Mouse (Mus musculus) heart, postnatal 10 days (tissue): ENCODE measurements around the gene Mink1. TPM values are rescaled to one million over a fixed set of nuclear protein-coding genes. Genes with fewer than 3 reads are reported as not detected.

Source experiments
- DNase-seq, 2 experiments: peaks; one replicate each; pipeline ENCODE4 v3.0.0; 2021
- intact Hi-C: fragments of 180-260 bp; cut with DNase I; formaldehyde crosslinking; loops from one replicate; pipeline ENCODE4 v1.15.1; 2025
- total RNA-seq, 2 experiments: library from RNA; stranded (reverse); gene quantifications; 2 replicates each; pipeline ENCODE4 v1.2.3; 2021

Gene Mink1
- total RNA-seq, 2 experiments from 2014 or later, result 40.4 to 43.3 TPM

GRCm38 (mm10) chr11:70585457-70585856 is 22.8 kb downstream of the Mink1 start:
- intact Hi-C loops, result no loop called here
- DNase-seq, result peak; percentile 70 to 71

DNA sequence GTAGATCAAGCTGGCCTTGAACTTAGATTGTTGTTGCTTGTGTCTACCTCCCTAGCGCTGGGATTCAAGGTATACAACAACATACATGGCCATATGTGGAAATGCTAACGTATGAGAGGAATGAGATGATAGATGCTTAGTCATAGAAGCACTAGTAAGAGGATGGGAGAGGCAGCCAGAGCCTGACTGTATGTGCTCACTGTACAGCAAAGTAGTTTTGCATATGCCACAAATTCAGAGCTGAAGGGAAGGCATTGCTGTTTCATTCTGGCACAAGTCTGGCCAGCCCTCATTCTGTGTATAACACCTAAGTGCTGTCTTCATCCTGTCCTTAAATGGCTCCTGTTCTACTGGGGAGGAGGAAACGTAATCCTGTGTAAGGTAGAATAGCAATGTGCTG is 23.6 kb downstream of the Mink1 start:
- no peak for DNase-seq
- intact Hi-C loops, result no loop called here

DNA sequence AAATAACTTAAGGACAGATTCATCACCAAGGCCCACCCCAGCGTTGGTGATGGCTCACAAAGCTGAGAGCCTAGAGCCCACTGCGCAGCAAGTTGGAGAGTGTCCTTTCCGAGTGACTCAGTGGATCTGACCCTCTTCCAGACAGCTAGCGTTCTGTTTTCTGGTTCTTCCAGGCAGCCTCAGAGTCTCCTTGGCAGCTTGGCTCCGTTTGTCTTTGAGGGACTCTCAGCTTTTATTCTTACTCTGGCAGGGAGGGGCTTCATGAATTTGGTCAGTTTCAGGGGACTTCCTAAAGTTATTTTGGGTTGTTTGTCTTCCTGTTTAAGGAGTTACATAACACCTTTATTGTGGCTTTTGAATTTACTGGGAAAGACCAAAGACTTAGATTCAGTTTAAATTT is 24.3 kb downstream of the Mink1 start:
- intact Hi-C loops, result no loop called here
- no peak for DNase-seq

GRCm38 (mm10) chr11:70591733-70592132 is 29.1 kb downstream of the Mink1 start:
- intact Hi-C loops, result no loop called here
- no peak for DNase-seq

- intact Hi-C loops, result no loop called here
- DNase-seq, result peak; percentile 32 to 44
Observed at GRCm38 (mm10) chr11:70594253-70594989, 31.7 kb downstream of the Mink1 start.

DNA sequence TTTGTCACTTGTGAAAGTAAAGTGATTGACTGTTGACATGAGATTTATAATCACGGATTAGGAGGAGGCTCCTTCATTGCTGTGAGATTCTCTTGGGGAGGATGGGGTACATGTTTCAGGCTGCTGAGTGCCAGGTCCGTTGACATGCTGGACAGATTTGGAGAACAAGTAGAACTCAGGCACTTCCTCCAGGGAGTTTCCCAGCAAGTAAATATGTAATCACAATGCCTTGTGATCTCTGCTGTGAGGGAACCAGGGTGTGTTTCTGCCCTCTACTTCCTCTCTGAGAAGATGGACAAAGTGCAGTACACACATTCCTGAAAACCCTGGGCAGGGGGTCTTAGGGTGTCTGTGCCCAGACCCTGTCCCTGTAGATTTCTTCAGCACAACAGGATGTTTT is 33.0 kb downstream of the Mink1 start:
- intact Hi-C loops, result loop anchor here (2.0 kb wide), 1 partner anchor 13 kb away; no protein-coding TSS in a partner anchor

DNA sequence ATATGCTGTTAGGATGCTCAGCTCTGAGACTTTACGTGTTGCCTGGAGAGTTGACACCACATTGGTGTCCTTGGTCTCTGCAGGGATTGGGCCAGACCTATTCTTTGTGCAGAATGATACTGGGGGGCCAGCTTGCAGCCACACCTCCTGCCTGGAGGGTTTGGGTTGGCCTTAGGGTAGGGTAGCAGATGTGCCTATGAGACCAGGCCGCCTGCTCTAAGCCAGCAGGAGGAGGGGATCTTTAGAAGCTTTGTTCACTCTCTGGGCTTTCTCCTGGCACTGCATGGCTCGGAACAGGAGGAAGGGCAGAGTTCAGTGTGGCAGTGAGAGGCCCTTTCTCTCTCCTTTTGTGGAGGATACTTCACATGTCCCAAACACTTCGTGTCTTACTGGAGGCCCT is 33.4 kb downstream of the Mink1 start:
- intact Hi-C loops, result loop anchor here (2.0 kb wide), 1 partner anchor 13 kb away; no protein-coding TSS in a partner anchor

More for the DNA sequence above, 33.0 kb downstream of the Mink1 start:
- no peak for DNase-seq

GRCm38 (mm10) chr11:70597301-70597700 is 34.6 kb downstream of the Mink1 start:
- no peak for DNase-seq
- intact Hi-C loops, result loop anchor here (2.0 kb wide), 1 partner anchor 14 kb away; no protein-coding TSS in a partner anchor

More for the DNA sequence above, 33.4 kb downstream of the Mink1 start:
- no peak for DNase-seq

DNA sequence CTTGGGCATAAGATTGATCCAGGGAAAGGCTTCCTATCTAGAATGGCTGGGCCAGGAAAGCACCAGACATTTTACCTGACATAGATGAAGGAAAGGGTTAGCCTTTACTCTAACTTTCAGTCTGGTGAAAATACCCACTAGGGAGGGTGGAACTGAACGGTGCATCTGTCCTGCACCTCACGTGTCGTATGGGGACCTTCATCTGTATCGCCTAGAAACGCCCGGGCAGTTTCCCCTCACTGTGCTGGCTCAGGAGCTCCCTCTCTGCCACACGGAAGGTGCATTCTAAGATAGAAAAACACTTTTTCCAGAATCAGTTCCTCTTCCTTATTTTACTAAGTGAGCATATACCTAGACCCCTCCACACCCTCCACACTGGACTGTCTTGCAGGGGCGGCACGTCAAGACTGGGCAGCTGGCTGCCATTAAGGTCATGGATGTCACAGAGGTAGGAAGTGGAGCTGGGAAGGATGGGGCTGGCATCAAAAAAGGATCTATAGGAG is 35.8 kb downstream of the Mink1 start:
- intact Hi-C loops, result no loop called here

DNA sequence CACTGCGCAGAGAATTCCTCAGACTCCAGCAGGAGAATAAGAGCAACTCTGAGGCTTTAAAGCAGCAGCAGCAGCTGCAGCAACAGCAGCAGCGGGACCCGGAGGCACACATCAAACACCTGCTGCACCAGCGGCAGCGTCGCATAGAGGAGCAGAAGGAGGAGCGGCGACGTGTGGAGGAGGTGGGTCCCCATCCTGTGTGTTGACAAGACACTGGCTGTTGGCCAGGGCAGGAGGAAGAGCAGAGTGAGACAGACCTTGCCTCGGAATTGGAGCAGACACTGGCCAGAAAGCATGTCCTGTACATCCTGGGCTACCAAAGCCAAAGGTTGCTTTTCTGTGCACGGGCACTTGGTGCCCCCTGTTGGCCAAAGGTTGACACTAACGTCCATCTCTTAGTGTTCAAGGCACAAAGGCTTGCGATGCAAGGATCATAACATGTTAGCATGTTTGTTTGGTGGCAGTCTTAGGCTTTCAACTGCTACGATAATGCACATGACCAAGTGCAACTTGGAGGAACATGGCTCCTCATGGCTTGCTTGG is 42.4 kb downstream of the Mink1 start:
- DNase-seq, result peak; percentile 81 to 86

More for the DNA sequence above, 35.8 kb downstream of the Mink1 start:
- no peak for DNase-seq

DNA sequence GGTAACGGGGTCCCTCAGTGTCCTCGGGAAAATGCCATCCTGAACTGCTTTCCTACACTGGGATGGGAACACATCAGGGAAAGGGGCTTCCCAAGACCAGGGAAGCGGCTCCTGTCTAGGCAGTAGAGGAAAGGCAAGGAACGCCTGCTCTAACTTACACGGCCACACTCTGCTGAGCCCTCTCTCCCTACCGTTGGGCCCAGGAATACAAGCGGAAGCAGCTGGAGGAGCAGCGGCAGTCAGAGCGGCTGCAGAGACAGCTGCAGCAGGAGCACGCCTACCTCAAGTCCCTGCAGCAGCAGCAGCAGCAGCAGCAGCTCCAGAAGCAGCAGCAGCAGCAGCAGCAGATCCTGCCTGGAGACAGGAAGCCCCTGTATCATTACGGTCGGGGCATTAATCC is 44.0 kb downstream of the Mink1 start:
- intact Hi-C loops, result loop anchor here (5.0 kb wide), 1 partner anchor 174 kb away; the partner anchor contains the start of gene Arrb2
- DNase-seq, result no peak

More for the DNA sequence above, 42.4 kb downstream of the Mink1 start:
- intact Hi-C loops, result loop anchor here (1.0 to 5.0 kb wide), 4 partner anchors 42 to 173 kb away; partner anchors contain the start of genes Arrb2 and Mink1

DNA sequence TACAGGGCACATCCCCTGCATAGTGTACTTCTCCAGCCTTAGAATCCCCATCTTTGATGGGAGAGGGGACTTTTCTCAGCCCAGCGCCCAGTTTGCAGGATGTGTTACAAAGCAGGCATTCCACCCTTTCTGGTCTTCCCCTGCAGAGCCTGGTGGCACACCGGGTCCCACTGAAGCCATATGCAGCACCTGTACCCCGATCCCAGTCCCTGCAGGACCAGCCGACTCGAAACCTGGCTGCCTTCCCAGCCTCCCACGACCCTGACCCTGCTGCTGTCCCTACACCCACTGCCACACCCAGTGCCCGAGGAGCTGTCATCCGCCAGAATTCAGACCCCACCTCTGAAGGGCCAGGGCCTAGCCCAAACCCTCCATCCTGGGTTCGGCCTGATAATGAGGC is 44.9 kb downstream of the Mink1 start:
- intact Hi-C loops, result loop anchor here (5.0 kb wide), 1 partner anchor 175 kb away; the partner anchor contains the start of gene Arrb2
- DNase-seq, result no peak

- intact Hi-C loops, result loop anchor here (5.0 kb wide), 1 partner anchor 176 kb away; the partner anchor contains the start of gene Arrb2
Observed at GRCm38 (mm10) chr11:70608381-70609066, 45.8 kb downstream of the Mink1 start.

GRCm38 (mm10) chr11:70610752-70611151 is 48.1 kb downstream of the Mink1 start:
- intact Hi-C loops, result no loop called here

More at GRCm38 (mm10) chr11:70608381-70609066, 45.8 kb downstream of the Mink1 start:
- DNase-seq, result no peak

DNA sequence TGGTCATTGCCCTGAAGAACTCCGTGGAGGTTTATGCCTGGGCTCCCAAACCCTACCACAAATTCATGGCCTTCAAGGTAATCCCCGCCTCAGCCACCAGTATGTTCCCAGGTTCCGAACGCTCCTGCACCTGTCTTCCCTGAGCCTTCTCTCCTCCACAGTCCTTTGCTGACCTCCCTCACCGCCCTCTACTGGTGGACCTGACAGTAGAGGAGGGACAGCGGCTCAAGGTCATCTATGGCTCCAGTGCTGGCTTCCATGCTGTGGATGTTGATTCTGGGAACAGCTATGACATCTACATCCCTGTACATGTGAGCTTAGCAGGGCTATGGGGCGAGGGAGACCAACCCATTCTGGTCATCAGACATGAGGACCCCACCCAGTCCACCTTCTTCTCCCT is 49.8 kb downstream of the Mink1 start:
- no peak for DNase-seq
- intact Hi-C loops, result no loop called here

More at GRCm38 (mm10) chr11:70610752-70611151, 48.1 kb downstream of the Mink1 start:
- DNase-seq, result no peak

DNA sequence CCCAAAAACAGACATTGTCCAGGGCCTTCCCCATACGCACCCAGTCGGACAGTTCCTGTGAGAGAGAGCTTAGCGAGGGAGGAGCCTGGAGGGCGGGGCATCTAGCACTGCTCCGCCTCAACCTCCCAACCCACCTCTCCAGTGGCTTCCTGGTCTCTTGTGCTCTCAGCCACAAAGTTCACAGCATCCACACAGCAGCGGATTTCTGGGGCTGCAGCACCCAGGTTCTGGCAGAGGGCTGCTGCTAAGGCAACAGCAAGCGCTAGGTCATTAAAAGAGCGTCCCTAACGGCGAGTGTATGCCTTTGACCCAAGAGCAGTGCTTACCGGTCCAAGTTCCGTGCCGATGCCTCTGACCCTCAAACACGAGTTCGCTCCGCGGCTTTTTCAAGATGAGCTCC is 52.4 kb downstream of the Mink1 start:
- DNase-seq, result peak; percentile 66
- intact Hi-C loops, result no loop called here

GRCm38 (mm10) chr11:70615516-70616093 is 52.9 kb downstream of the Mink1 start, which contains the start of gene 4930544D05Rik:
TSS of gene 4930544D05Rik (plus strand) at chr11:70615848.
- intact Hi-C loops, result no loop called here
- DNase-seq, result no peak

DNA sequence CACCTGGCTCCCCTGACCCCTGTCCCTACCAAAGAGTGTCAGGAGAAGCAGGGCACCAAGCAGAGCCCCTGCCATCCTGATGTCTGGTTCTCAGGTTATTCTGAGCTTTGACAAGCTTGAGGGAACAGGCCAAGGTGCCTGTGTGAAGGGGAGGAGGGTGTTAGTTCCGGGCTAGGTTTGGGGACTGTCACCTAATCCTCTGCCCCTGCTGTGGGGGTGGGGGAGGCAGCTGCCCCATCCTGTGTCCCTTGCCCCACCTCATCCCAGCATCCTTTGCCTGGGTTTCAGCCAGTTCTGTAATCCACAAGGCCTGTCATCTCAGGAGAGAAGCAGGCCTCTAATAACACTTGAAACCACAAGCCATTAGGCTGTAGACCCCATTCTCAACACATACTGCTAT is 56.4 kb downstream of the Mink1 start, which contains the start of gene Chrne:
Chrne (minus strand) TSS at position 116 of the 400 bp plus-strand sequence.
- DNase-seq, result no peak
- intact Hi-C loops, result no loop called here

GRCm38 (mm10) chr11:70621972-70622814 is 59.5 kb downstream of the Mink1 start:
- intact Hi-C loops, result no loop called here

More at GRCm38 (mm10) chr11:70621972-70622814, 59.5 kb downstream of the Mink1 start:
- no peak for DNase-seq
